ENCODE assay signal across 17 mouse cellular contexts in genomic region chr7:82723151-82723871, GRCm38 (mm10).
DNase-seq lines count a peak whose midpoint lies in the region; ATAC-seq and TF ChIP-seq lines count a peak whose summit lies in the region.
"Had no signal": no experiment of that assay in that cellular context is flagged by ENCODE, and none has a peak within 500 bp of the region (broad histone marks: within the 10 kb centered on the region; RNA-seq: fewer than 3 reads in every experiment).

No protein-coding gene starts in this region.

- no peak for DNase-seq in heart, adult 2 months
- DNase-seq in liver, postnatal 0 days, result no peak
- DNase-seq in liver, result no peak
- no peak for DNase-seq in frontal cortex, postnatal 25 days (ENCODE audit: low spot score in 2 of 2)
- no peak for DNase-seq in urinary bladder, postnatal 10 days (ENCODE audit: low spot score)
- DNase-seq: cerebellum, postnatal 14 days; forebrain, postnatal 0 days; gastrocnemius, postnatal 10 days; heart, postnatal 4 days; layer of hippocampus, postnatal 36 days; right cerebral cortex, adult 18-20 months; spleen, adult 18-20 months had no signal

- no peak for TF ChIP-seq POLR2A in heart, adult 2 months (IDR thresholded peaks at IDR 0.05; ENCODE audit: insufficient read depth, low read depth, low read length)

- no peak for TF ChIP-seq EP300 in heart, adult 2 months (IDR thresholded peaks at IDR 0.05; ENCODE audit: insufficient read depth, low read depth, low read length)
- TF ChIP-seq EP300 in liver, postnatal 0 days (IDR thresholded peaks at IDR 0.05; ENCODE audit: low read depth), result no peak

- no peak overlapping the region for H3K4me2 ChIP-seq in heart, embryonic 13.5 days
- no peak overlapping the region for H3K4me2 ChIP-seq in liver, postnatal 0 days (ENCODE audit: low read depth, low read length)
- H3K4me2 ChIP-seq in embryonic facial prominence, embryonic 15.5 days (replicated peaks), result no peak overlapping the region

- TF ChIP-seq CTCF in heart, adult 2 months (IDR thresholded peaks at IDR 0.05), result no peak
- TF ChIP-seq CTCF in liver, postnatal 0 days (IDR thresholded peaks at IDR 0.05; ENCODE audit: low read depth), result no peak

- no peaks in the 10 kb centered on the region for H3K27me3 ChIP-seq in heart, embryonic 13.5 days (replicated peaks)
- H3K27me3 ChIP-seq in heart, adult 2 months (ENCODE audit: control insufficient read depth, insufficient read depth, low read length), result no peaks in the 10 kb centered on the region
- no peaks in the 10 kb centered on the region for H3K27me3 ChIP-seq in liver, postnatal 0 days (ENCODE audit: insufficient read depth, low read length)
- no peaks in the 10 kb centered on the region for H3K27me3 ChIP-seq in embryonic facial prominence, embryonic 15.5 days

- 0 out of 2 replicates have a peak, but pooled peaks cover 5% of the 10 kb centered on the region for H3K36me3 ChIP-seq in heart, embryonic 13.5 days
- H3K36me3 ChIP-seq in heart, adult 2 months (ENCODE audit: control insufficient read depth, insufficient read depth, low read length), result no peaks in the 10 kb centered on the region; the same call in 1 of the 2 replicates
- H3K36me3 ChIP-seq in liver, postnatal 0 days (replicated peaks; ENCODE audit: insufficient read depth, low read length), result peaks cover 4% of the 10 kb centered on the region; the same call in 1 of the 2 replicates
- no peaks in the 10 kb centered on the region for H3K36me3 ChIP-seq in embryonic facial prominence, embryonic 15.5 days

- no peaks in the 10 kb centered on the region for H3K9me3 ChIP-seq in heart, embryonic 13.5 days
- no peaks in the 10 kb centered on the region for H3K9me3 ChIP-seq in liver, postnatal 0 days (ENCODE audit: low read length)
- no peaks in the 10 kb centered on the region for H3K9me3 ChIP-seq in embryonic facial prominence, embryonic 15.5 days (replicated peaks)

- 76% methylated on average over 7 of the region's 7 CpGs for WGBS in heart, embryonic 13.5 days
- 83% methylated on average over 7 of the region's 7 CpGs for WGBS in heart, adult 2 months
- WGBS in liver, postnatal 0 days (ENCODE audit: insufficient replicate concordance), result 73% methylated on average over 7 of the region's 7 CpGs
- 42% methylated on average over 7 of the region's 7 CpGs for WGBS in embryonic facial prominence, embryonic 15.5 days

- no peak overlapping the region for H3K9ac ChIP-seq in heart, embryonic 13.5 days
- H3K9ac ChIP-seq in heart, adult 2 months (ENCODE audit: low read depth, low read length), result no peak overlapping the region
- no peak overlapping the region for H3K9ac ChIP-seq in liver, postnatal 0 days (replicated peaks)
- H3K9ac ChIP-seq in embryonic facial prominence, embryonic 15.5 days, result no peak overlapping the region
- H3K9ac ChIP-seq: forebrain, postnatal 0 days; liver, embryonic 14.5 days had no signal

- H3K4me1 ChIP-seq in heart, embryonic 13.5 days, result peaks cover 55% of the 10 kb centered on the region
- H3K4me1 ChIP-seq in heart, adult 2 months (ENCODE audit: control insufficient read depth, insufficient read depth, low read length), result no peaks in the 10 kb centered on the region
- H3K4me1 ChIP-seq in liver, postnatal 0 days (ENCODE audit: insufficient read depth), result peaks cover 6% of the 10 kb centered on the region; the same call in 1 of the 2 replicates
- peaks cover 37% of the 10 kb centered on the region for H3K4me1 ChIP-seq in embryonic facial prominence, embryonic 15.5 days

- no peak overlapping the region for H3K4me3 ChIP-seq in heart, embryonic 13.5 days
- no peak overlapping the region for H3K4me3 ChIP-seq in heart, adult 2 months
- no peak overlapping the region for H3K4me3 ChIP-seq in liver, postnatal 0 days (ENCODE audit: low read depth, low read length)
- H3K4me3 ChIP-seq in embryonic facial prominence, embryonic 15.5 days (replicated peaks), result no peak overlapping the region
- H3K4me3 ChIP-seq: erythroblast, embryonic 14.5 days had no signal

- ATAC-seq in heart, embryonic 13.5 days (ENCODE audit: extremely low read depth, insufficient number of reproducible peaks, low FRiP score, low TSS enrichment), result no peak
- ATAC-seq in liver, postnatal 0 days, result peak; percentile 81
- peak; percentile 47; the same call in 1 of the 2 replicates for ATAC-seq in embryonic facial prominence, embryonic 15.5 days (ENCODE audit: insufficient number of reproducible peaks, low FRiP score, low TSS enrichment, low read depth)
- no peak for ATAC-seq in activated CD4-positive, CD25-positive, alpha-beta regulatory T cell, adult 4 months

- H3K79me2 ChIP-seq in heart, adult 2 months (replicated peaks; ENCODE audit: control insufficient read depth, insufficient read depth, low read length), result no peaks in the 10 kb centered on the region

- H3K27ac ChIP-seq in heart, embryonic 13.5 days (replicated peaks), result peak overlapping the region; percentile 16; the same call in 1 of the 2 replicates
- no peak overlapping the region for H3K27ac ChIP-seq in heart, adult 2 months
- peak overlapping the region; percentile 34; the same call in 1 of the 2 replicates for H3K27ac ChIP-seq in liver, postnatal 0 days (ENCODE audit: low read depth)
- peak overlapping the region; percentile 71 for H3K27ac ChIP-seq in embryonic facial prominence, embryonic 15.5 days (replicated peaks)
- H3K27ac ChIP-seq: liver, embryonic 14.5 days had no signal

- intact Hi-C loops in heart, adult 2 months (cut with DNase I), result no loop called here

Comparison
In these comparisons a context has a peak if more than half of its experiments do, and no peak if none do; other contexts are left out.
1. ATAC-seq: peak in liver, postnatal 0 days (single experiment) and embryonic facial prominence, embryonic 15.5 days (single experiment); none in heart, embryonic 13.5 days (single experiment) and activated CD4-positive, CD25-positive, alpha-beta regulatory T cell, adult 4 months (single experiment).